Mouse (Mus musculus) kidney, postnatal 0 days (tissue): Measurements from ENCODE around the gene Zfp609. TPM values are rescaled to one million over a fixed set of nuclear protein-coding genes. Genes with fewer than 3 reads are reported as not detected.
"Not testable (repeated sequence)": the region's sequence is repeated elsewhere in the genome, so short reads cannot be mapped to it uniquely, and the experiment has no call there.

Experiments used
- ATAC-seq: fragments of 200-750 bp; cut with Nextera tagmentation; replicated peaks from 2 replicates; pipeline ENCODE4 v1.8.0; 2017; ENCODE audit warnings: low read depth, moderate number of reproducible peaks, moderate TSS enrichment, moderate library complexity; ENCODE audit not compliant: low FRiP score
- DNase-seq: peaks from one replicate; pipeline ENCODE4 v3.0.0-alpha.2; 2016; ENCODE audit warnings: low spot score
- H3K27ac ChIP-seq: fragments of 300-500 bp; sonication (generic); 2 replicates; pipeline ENCODE4 v1.5.1; 2014; ENCODE audit warnings: mild to moderate bottlenecking
- H3K27me3 ChIP-seq: fragments of 300-500 bp; sonication (generic); 2 replicates; pipeline ENCODE4 v1.6.1; 2014; ENCODE audit warnings: low read length, mixed read lengths; ENCODE audit not compliant: insufficient read depth
- H3K36me3 ChIP-seq: fragments of 300-500 bp; sonication (generic); 2 replicates; pipeline ENCODE4 v1.6.1; 2014; ENCODE audit warnings: low read length, mixed read lengths; ENCODE audit not compliant: insufficient read depth
- H3K4me1 ChIP-seq: fragments of 300-500 bp; sonication (generic); replicated peaks from 2 replicates; pipeline ENCODE4 v1.6.1; 2014; ENCODE audit warnings: antibody characterized with exemption, low read length, mixed read lengths; ENCODE audit not compliant: insufficient read depth
- H3K4me2 ChIP-seq: fragments of 300-500 bp; sonication (generic); 2 replicates; pipeline ENCODE4 v1.6.1; 2014; ENCODE audit warnings: mild to moderate bottlenecking, low read length, moderate library complexity, mixed read lengths
- H3K4me3 ChIP-seq: fragments of 300-500 bp; sonication (generic); replicated peaks from 2 replicates; pipeline ENCODE4 v1.5.1; 2014; ENCODE audit warnings: low read depth, low read length
- H3K9ac ChIP-seq: fragments of 300-500 bp; sonication (generic); 2 replicates; pipeline ENCODE4 v1.6.1; 2014; ENCODE audit warnings: low read depth, low read length
- H3K9me3 ChIP-seq: fragments of 300-500 bp; sonication (generic); replicated peaks from 2 replicates; pipeline ENCODE4 v1.6.1; 2016; ENCODE audit warnings: low read length, inconsistent platforms, mixed read lengths
- CTCF ChIP-seq: IDR thresholded peaks from 2 replicates; pipeline ENCODE4 v1.5.1; 2016; ENCODE audit warnings: antibody characterized with exemption, low read depth, mild to moderate bottlenecking, moderate library complexity
- WGBS: fragments of 180-500 bp; shearing (Covaris S2); extraction: QIAGEN DNeasy Blood & Tissue Kit; methylation state at CpG from one replicate; pipeline ENCODE4 v1.1.7; 2014; 5-methylcytosine and 5-hydroxymethylcytosine counted together
- polyA plus RNA-seq: library from polyadenylated mRNA; unstranded; fragments of >200 nt; fragmentation: Nextera tagmentation; extraction: Ambion mirVana; gene quantifications from 2 replicates; pipeline ENCODE4 v1.2.1, GENCODE M21; 2015

Zfp609 gene
- polyA plus RNA-seq, 1 experiment from 2014 or later: 5.0 TPM

GRCm38 (mm10) chr9:65651957-65652356, 175.4 kb downstream of the Zfp609 start:
- 96% methylated on average over 1 of the region's 1 CpGs for WGBS

GRCm38 (mm10) chr9:65649997-65650396, 177.4 kb downstream of the Zfp609 start:
- ATAC-seq: no peak
- DNase-seq: peak; percentile 65
- no peak overlapping the region for H3K4me2 ChIP-seq

More at GRCm38 (mm10) chr9:65651957-65652356, 175.4 kb downstream of the Zfp609 start:
- H3K27me3 ChIP-seq, H3K4me3 ChIP-seq, H3K27ac ChIP-seq, H3K4me2 ChIP-seq, DNase-seq, H3K9me3 ChIP-seq, H3K9ac ChIP-seq, H3K4me1 ChIP-seq, H3K36me3 ChIP-seq, ATAC-seq: not testable (repeated sequence)
- TF ChIP-seq CTCF: peak; percentile 49

GRCm38 (mm10) chr9:65648730-65649129, 178.6 kb downstream of the Zfp609 start:
- H3K27me3 ChIP-seq: no peaks in the 10 kb centered on the region
- 92% methylated on average over 13 of the region's 13 CpGs for WGBS
- no peak overlapping the region for H3K4me3 ChIP-seq
- no peak for TF ChIP-seq CTCF
- H3K4me1 ChIP-seq: no peaks in the 10 kb centered on the region; the same call in 1 of the 2 replicates
- H3K36me3 ChIP-seq: no peaks in the 10 kb centered on the region
- no peak overlapping the region for H3K4me2 ChIP-seq
- no peak overlapping the region for H3K27ac ChIP-seq
- no peaks in the 10 kb centered on the region for H3K9me3 ChIP-seq
- DNase-seq: no peak
- H3K9ac ChIP-seq: no peak overlapping the region
- no peak for ATAC-seq

More at GRCm38 (mm10) chr9:65649997-65650396, 177.4 kb downstream of the Zfp609 start:
- Histone ChIP-seq H3K36me3 (no peaks in the 10 kb centered on the region), H3K9ac (no peak overlapping the region), H3K9me3 (no peaks in the 10 kb centered on the region), H3K4me1 (no peaks in the 10 kb centered on the region; the same call in 1 of the 2 replicates), H3K27ac (peak overlapping the region; percentile 60), H3K4me3 (no peak overlapping the region), H3K27me3 (no peaks in the 10 kb centered on the region)
- WGBS: 4% methylated on average over 1 of the region's 1 CpGs
- no peak for TF ChIP-seq CTCF

- Histone ChIP-seq H3K27ac (no peak overlapping the region), H3K4me1 (peaks cover 4% of the 10 kb centered on the region), H3K4me3 (no peak overlapping the region), H3K9ac (no peak overlapping the region), H3K36me3 (no peaks in the 10 kb centered on the region), H3K27me3 (no peaks in the 10 kb centered on the region), H3K9me3 (no peaks in the 10 kb centered on the region), H3K4me2 (no peak overlapping the region)
- DNase-seq (no peak), ATAC-seq (no peak)
- WGBS: 85% methylated on average over 2 of the region's 2 CpGs
- no peak for TF ChIP-seq CTCF
These were observed 180.6 kb downstream of the Zfp609 start for GRCm38 (mm10) chr9:65646782-65647181.

GRCm38 (mm10) chr9:65645984-65646383, 181.4 kb downstream of the Zfp609 start:
- peaks cover 10% of the 10 kb centered on the region for H3K4me1 ChIP-seq
- TF ChIP-seq CTCF: peak; percentile 50; the same call in 1 of the 2 replicates
- WGBS: 34% methylated on average over 3 of the region's 3 CpGs
- H3K27me3 ChIP-seq: no peaks in the 10 kb centered on the region
- DNase-seq (peak; percentile 79), ATAC-seq (no peak)
- no peak overlapping the region for H3K9ac ChIP-seq
- H3K4me3 ChIP-seq: no peak overlapping the region
- no peaks in the 10 kb centered on the region for H3K9me3 ChIP-seq
- 0 out of 2 replicates have a peak overlapping the region, but pooled peaks have one; percentile 52 for H3K27ac ChIP-seq
- no peak overlapping the region for H3K4me2 ChIP-seq
- H3K36me3 ChIP-seq: no peaks in the 10 kb centered on the region

- no peaks in the 10 kb centered on the region for H3K9me3 ChIP-seq
- no peak overlapping the region for H3K4me3 ChIP-seq
- H3K4me2 ChIP-seq: no peak overlapping the region
- H3K4me1 ChIP-seq: peaks cover 19% of the 10 kb centered on the region
- no peak overlapping the region for H3K27ac ChIP-seq
- H3K36me3 ChIP-seq: no peaks in the 10 kb centered on the region
- no peak for TF ChIP-seq CTCF
- DNase-seq: no peak
- no peaks in the 10 kb centered on the region for H3K27me3 ChIP-seq
- 90% methylated on average over 4 of the region's 4 CpGs for WGBS
- ATAC-seq: no peak
- no peak overlapping the region for H3K9ac ChIP-seq
These were observed 182.4 kb downstream of the Zfp609 start for GRCm38 (mm10) chr9:65644960-65645359.

- H3K4me1 ChIP-seq: peaks cover 21% of the 10 kb centered on the region
- TF ChIP-seq CTCF: no peak
- no peak overlapping the region for H3K27ac ChIP-seq
- H3K4me3 ChIP-seq: no peak overlapping the region
- H3K27me3 ChIP-seq: no peaks in the 10 kb centered on the region
- H3K4me2 ChIP-seq: no peak overlapping the region
- ATAC-seq (no peak), DNase-seq (no peak)
- H3K36me3 ChIP-seq: no peaks in the 10 kb centered on the region
- H3K9me3 ChIP-seq: no peaks in the 10 kb centered on the region
- H3K9ac ChIP-seq: no peak overlapping the region
These were observed 184.8 kb downstream of the Zfp609 start for GRCm38 (mm10) chr9:65642546-65642945.

Other genes starting within 250 kb of the Zfp609 start
- 13.4 and 14.6 TPM in 2 replicates for gene Plekho2, start 247.5 kb downstream of the Zfp609 start, polyA plus RNA-seq
- 3.5 and 4.8 TPM in 2 replicates for gene Pif1, start 240.4 kb downstream of the Zfp609 start, polyA plus RNA-seq
- gene Rbpms2, start 197.9 kb downstream of the Zfp609 start, polyA plus RNA-seq: 38.6 and 39.2 TPM in 2 replicates
- gene Oaz2, start 159.6 kb downstream of the Zfp609 start, polyA plus RNA-seq: 299 and 305 TPM in 2 replicates
- 89.5 and 115 TPM in 2 replicates for gene Pclaf, start 62.7 kb upstream of the Zfp609 start, polyA plus RNA-seq
- gene Trip4, start 81.2 kb upstream of the Zfp609 start, polyA plus RNA-seq: 20.4 and 24.7 TPM in 2 replicates
- 8.4 and 9.7 TPM in 2 replicates for gene Csnk1g1, start 81.4 kb upstream of the Zfp609 start, polyA plus RNA-seq
- gene Ppib, start 232.7 kb upstream of the Zfp609 start, polyA plus RNA-seq: 760 and 789 TPM in 2 replicates
- gene Snx22, start 242.2 kb upstream of the Zfp609 start, polyA plus RNA-seq: 1.1 and 1.4 TPM in 2 replicates